Mouse (Mus musculus) colon, adult 2 months (tissue): Measurements from ENCODE around the gene Bcl7a. TPM values are rescaled to one million over a fixed set of nuclear protein-coding genes. Genes with fewer than 3 reads are reported as not detected.

Experiments used
- polyA plus RNA-seq: library from polyadenylated mRNA; depleted of rRNA; stranded (reverse); fragments of >200 nt; gene quantifications from 2 replicates; pipeline ENCODE4 v1.2.3, GENCODE M21; 2012; rRNA removed

Gene Bcl7a
- polyA plus RNA-seq: 4.5 and 4.9 TPM in 2 replicates

GRCm38 (mm10) chr5:123343707-123344627 is at the start of gene Bcl7a:
Gene Bcl7a (plus strand): TSS chr5:123343834.

GRCm38 (mm10) chr5:123394303-123394956 is 50.8 kb downstream of the Bcl7a start, which contains the start of gene Mlxip:
Gene Mlxip (plus strand): TSS chr5:123394798.

Other genes with a start within 250 kb of the Bcl7a start
- gene Rhof, start 211.1 kb upstream of the Bcl7a start, polyA plus RNA-seq: 42.7 and 47.4 TPM in 2 replicates
- 9.7 and 12.7 TPM in 2 replicates for gene Setd1b, start 201.6 kb upstream of the Bcl7a start, polyA plus RNA-seq
- gene Psmd9, start 174.4 kb upstream of the Bcl7a start, polyA plus RNA-seq: 20.2 and 21.1 TPM in 2 replicates
- 110 and 112 TPM in 2 replicates for gene Hpd, start 161.1 kb upstream of the Bcl7a start, polyA plus RNA-seq
- 0.66 and 0.76 TPM in 2 replicates for gene Wdr66, start 91.7 kb upstream of the Bcl7a start, polyA plus RNA-seq
- 53.0 and 82.7 TPM in 2 replicates for gene Mlxip, start 51.0 kb downstream of the Bcl7a start, polyA plus RNA-seq
- not detected in 2 replicates for gene Lrrc43, start 145.5 kb downstream of the Bcl7a start, polyA plus RNA-seq
- not detected in 2 replicates for gene Il31, start 145.7 kb downstream of the Bcl7a start, polyA plus RNA-seq
- 0.33 TPM in 1 of 2 replicates, not detected in the other for gene B3gnt4, start 166.6 kb downstream of the Bcl7a start, polyA plus RNA-seq
- gene Diablo, start 180.3 kb downstream of the Bcl7a start, polyA plus RNA-seq: 37.9 and 38.2 TPM in 2 replicates
- 19.5 and 21.7 TPM in 2 replicates for gene Gm49027, start 181.7 kb downstream of the Bcl7a start, polyA plus RNA-seq
- 8.8 and 11.2 TPM in 2 replicates for gene Vps33a, start 229.2 kb downstream of the Bcl7a start, polyA plus RNA-seq